Mouse (Mus musculus): ENCODE measurements around the gene Plxnb1. TPM values are rescaled to one million over a fixed set of nuclear protein-coding genes. Genes with fewer than 3 reads are reported as not detected.

The Plxnb1 gene
- total and polyA plus RNA-seq, 3 experiments = under 0.01 TPM; not detected in 2

DNA sequence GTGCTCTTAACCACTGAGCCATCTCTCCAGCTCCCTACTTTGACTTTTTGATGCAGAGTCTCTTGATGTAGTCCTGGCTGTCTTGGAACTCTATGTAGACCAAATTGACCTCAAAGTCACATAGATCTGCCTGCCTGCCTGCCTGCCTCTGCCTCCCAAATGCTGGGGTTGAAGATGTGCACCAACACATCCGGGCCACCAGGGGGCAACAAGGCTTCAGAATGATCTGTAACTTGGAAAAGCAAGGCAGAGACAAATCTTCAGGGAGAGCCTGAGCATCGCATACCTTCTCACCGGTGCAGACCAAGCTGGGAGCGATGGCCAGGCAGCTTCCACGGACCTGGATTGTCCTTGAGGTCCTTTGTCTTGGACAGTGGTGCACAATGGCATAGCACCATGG lies 48.9 kb upstream of the Plxnb1 start (continued):
- TF ChIP-seq ZC3H11A (IDR thresholded peaks at IDR 0.05; ENCODE audit: low read depth, low read length) (peak; percentile 28), ETS1 (conservative IDR thresholded peaks at IDR 0.05; ENCODE audit: low read depth, low read length) (no peak), USF2 (conservative IDR thresholded peaks at IDR 0.05; ENCODE audit: low read depth, low read length) (no peak), EP300 (IDR thresholded peaks at IDR 0.05; ENCODE audit: low read length) (no peak), ZNF384 (IDR thresholded peaks at IDR 0.05; ENCODE audit: low read depth, low read length) (no peak), MAZ (IDR thresholded peaks at IDR 0.05; ENCODE audit: low read depth, low read length) (no peak), MXI1 (IDR thresholded peaks at IDR 0.05; ENCODE audit: low read depth, low read length) (no peak), SIN3A (IDR thresholded peaks at IDR 0.05; ENCODE audit: low read length) (0 out of 2 replicates have a peak, but pooled peaks have one; percentile 28), NELFE (IDR thresholded peaks at IDR 0.05; ENCODE audit: low read depth, low read length) (no peak), JUND (conservative IDR thresholded peaks at IDR 0.05; ENCODE audit: low read depth, low read length) (no peak)

GRCm38 (mm10) chr9:109049316-109049715 lies 45.9 kb upstream of the Plxnb1 start:
- peak overlapping the region; percentile 93; the same call in 1 of the 2 replicates for H3K27ac ChIP-seq (ENCODE audit: insufficient read depth, low read depth)
- H3K9me3 ChIP-seq (replicated peaks; ENCODE audit: low read length) = no peaks in the 10 kb centered on the region
- in situ Hi-C loops (cut with MboI; ENCODE audit: low pct_ligation_motif_present, low pct_unique_long_range_greater_than_20kb, low sequenced_read_pairs) (loop anchor here (5.0 kb wide), 1 partner anchor 42 kb away; no protein-coding TSS in a partner anchor), dilution Hi-C loops (cut with MboI; ENCODE audit: extremely low pct_ligation_motif_present, extremely low pct_unique_long_range_greater_than_20kb, low sequenced_read_pairs) (no loop called here)
- H3K27me3 ChIP-seq (replicated peaks) = no peaks in the 10 kb centered on the region
- peak overlapping the region; percentile 67 for H3K9ac ChIP-seq (ENCODE audit: insufficient read depth, low read depth)
- H3K4me3 ChIP-seq (replicated peaks in 1 of 3; ENCODE audit: low read depth in 2 of 3, low read length in 2 of 3, poor library complexity in 1 of 3) = peak overlapping the region; percentile 67 to 91 (median 80)
- TF ChIP-seq SMC3 (IDR thresholded peaks at IDR 0.05; ENCODE audit: low read depth, low read length) (0 out of 2 replicates have a peak, but pooled peaks have one; percentile 15), CHD1 (IDR thresholded peaks at IDR 0.05; ENCODE audit: low read depth, low read length) (0 out of 2 replicates have a peak, but pooled peaks have one; percentile 9), POLR2A (IDR thresholded peaks at IDR 0.05; ENCODE audit: low read depth, low read length) (no peak), MYC (IDR thresholded peaks at IDR 0.05; ENCODE audit: low read depth, low read length) (0 out of 2 replicates have a peak, but pooled peaks have one; percentile 66), CTCF (conservative IDR thresholded peaks at IDR 0.05 in 1 of 2, IDR thresholded peaks at IDR 0.05 in 1 of 2; ENCODE audit: low read depth in 2 of 2, low read length in 2 of 2) (peak in 1 of 2 experiments; percentile 54; a peak in 2 of 4 replicates), ZNF384 (IDR thresholded peaks at IDR 0.05; ENCODE audit: low read depth, low read length) (peak; percentile 77), NRF1 (IDR thresholded peaks at IDR 0.05; ENCODE audit: low read depth, low read length) (no peak), CHD2 (IDR thresholded peaks at IDR 0.05; ENCODE audit: low read length) (no peak), IRF4 (IDR thresholded peaks at IDR 0.05; ENCODE audit: low read depth, low read length) (no peak), GABPA (IDR thresholded peaks at IDR 0.05; ENCODE audit: insufficient replicate concordance, low read depth, low read length) (no peak), HCFC1 (IDR thresholded peaks at IDR 0.05; ENCODE audit: low read depth, low read length) (no peak), POLR2AphosphoS2 (IDR thresholded peaks at IDR 0.05; ENCODE audit: low read depth, low read length) (no peak), SIN3A (IDR thresholded peaks at IDR 0.05; ENCODE audit: low read length) (no peak), MXI1 (IDR thresholded peaks at IDR 0.05; ENCODE audit: low read depth, low read length) (no peak; the same call in 1 of the 2 replicates)
- H3K36me3 ChIP-seq (replicated peaks in 1 of 2; ENCODE audit: control insufficient read depth in 1 of 2, insufficient read depth in 1 of 2, low read length in 1 of 2) = peaks cover 0 to 15% of the 10 kb centered on the region in 2 experiments
- peaks cover 47% of the 10 kb centered on the region for H3K79me2 ChIP-seq (replicated peaks; ENCODE audit: control insufficient read depth, extremely low read depth, insufficient read depth, poor library complexity, severe bottlenecking)
- DNase-seq (ENCODE audit: extremely low read depth) = no peak
- peak overlapping the region; percentile 88 for H3K4me2 ChIP-seq (ENCODE audit: insufficient read depth, low read depth, poor library complexity, severe bottlenecking)
- peaks cover 15 to 37% of the 10 kb centered on the region in 2 experiments for H3K4me1 ChIP-seq (ENCODE audit: control insufficient read depth in 1 of 2, insufficient read depth in 2 of 2)

Measured in CH12.LX (cell line).